Mouse (Mus musculus): Measurements from ENCODE around the gene Pex13.

Gene Pex13

GRCm38 (mm10) chr11:23665798-23666501 is at the start of gene Pex13:
Gene Pex13 (minus strand): TSS chr11:23665959.
- DNase-seq (ENCODE audit: low spot score in 2 of 2): peak; percentile 79 to 82

- DNase-seq (ENCODE audit: low spot score in 2 of 2): no peak
Observed at GRCm38 (mm10) chr11:23712299-23712698, 46.5 kb upstream of the Pex13 start.

- DNase-seq (ENCODE audit: low spot score in 2 of 2): no peak
Observed at GRCm38 (mm10) chr11:23704604-23705294, 39.0 kb upstream of the Pex13 start.

GRCm38 (mm10) chr11:23701831-23702230 is 36.1 kb upstream of the Pex13 start:
- DNase-seq (ENCODE audit: low spot score in 2 of 2): no peak

GRCm38 (mm10) chr11:23699414-23700095 is 33.8 kb upstream of the Pex13 start:
- DNase-seq (ENCODE audit: low spot score in 2 of 2): no peak

GRCm38 (mm10) chr11:23698526-23698925 is 32.8 kb upstream of the Pex13 start:
- DNase-seq (ENCODE audit: low spot score in 2 of 2): no peak

GRCm38 (mm10) chr11:23695847-23696246 is 30.1 kb upstream of the Pex13 start:
- no peak for DNase-seq (ENCODE audit: low spot score in 2 of 2)

- DNase-seq (ENCODE audit: low spot score in 2 of 2): no peak
Observed at GRCm38 (mm10) chr11:23693286-23693685, 27.5 kb upstream of the Pex13 start.

GRCm38 (mm10) chr11:23688060-23688459 is 22.3 kb upstream of the Pex13 start:
- no peak for DNase-seq (ENCODE audit: low spot score in 2 of 2)

- no peak for DNase-seq (ENCODE audit: low spot score in 2 of 2)
Observed at GRCm38 (mm10) chr11:23686671-23687070, 20.9 kb upstream of the Pex13 start.

- no peak for DNase-seq (ENCODE audit: low spot score in 2 of 2)
Observed at GRCm38 (mm10) chr11:23682561-23682960, 16.8 kb upstream of the Pex13 start.

- DNase-seq (ENCODE audit: low spot score in 2 of 2): no peak
Observed at GRCm38 (mm10) chr11:23680435-23680950, 14.7 kb upstream of the Pex13 start.

- DNase-seq (ENCODE audit: low spot score in 2 of 2): peak in 1 of 2 experiments; percentile 61
Observed at GRCm38 (mm10) chr11:23679044-23679642, 13.4 kb upstream of the Pex13 start.

- DNase-seq (ENCODE audit: low spot score in 2 of 2): no peak
Observed at GRCm38 (mm10) chr11:23676100-23676499, 10.3 kb upstream of the Pex13 start.

- DNase-seq (ENCODE audit: low spot score in 2 of 2): no peak
Observed at GRCm38 (mm10) chr11:23672256-23672749, 6.5 kb upstream of the Pex13 start.

GRCm38 (mm10) chr11:23667128-23667527 is 1.4 kb upstream of the Pex13 start:
- DNase-seq (ENCODE audit: low spot score in 2 of 2): no peak

- DNase-seq (ENCODE audit: low spot score in 2 of 2): no peak
Observed at GRCm38 (mm10) chr11:23666526-23666925, 767 bp upstream of the Pex13 start.

- no peak for DNase-seq (ENCODE audit: low spot score in 2 of 2)
Observed at GRCm38 (mm10) chr11:23665311-23665786, 410 bp downstream of the Pex13 start, which contains the start of gene Pus10. Gene Pus10 (plus strand): TSS chr11:23665674.

GRCm38 (mm10) chr11:23664232-23664631 is 1.5 kb downstream of the Pex13 start:
- no peak for DNase-seq (ENCODE audit: low spot score in 2 of 2)

GRCm38 (mm10) chr11:23657791-23658190 is 8.0 kb downstream of the Pex13 start:
- DNase-seq (ENCODE audit: low spot score in 2 of 2): no peak

- DNase-seq (ENCODE audit: low spot score in 2 of 2): no peak
Observed at GRCm38 (mm10) chr11:23653666-23654065, 12.1 kb downstream of the Pex13 start.

GRCm38 (mm10) chr11:23647835-23648234 is 17.9 kb downstream of the Pex13 start:
- DNase-seq (ENCODE audit: low spot score in 2 of 2): no peak

Data from spleen, postnatal 14 days (tissue).